Mouse (Mus musculus): Measurements from ENCODE around the gene Actl7b.

Gene Actl7b

GRCm38 (mm10) chr4:56741041-56741493, at the start of gene Actl7b:
Gene Actl7b (minus strand): TSS chr4:56741443.
- no peak for DNase-seq (ENCODE audit: low spot score)

DNA sequence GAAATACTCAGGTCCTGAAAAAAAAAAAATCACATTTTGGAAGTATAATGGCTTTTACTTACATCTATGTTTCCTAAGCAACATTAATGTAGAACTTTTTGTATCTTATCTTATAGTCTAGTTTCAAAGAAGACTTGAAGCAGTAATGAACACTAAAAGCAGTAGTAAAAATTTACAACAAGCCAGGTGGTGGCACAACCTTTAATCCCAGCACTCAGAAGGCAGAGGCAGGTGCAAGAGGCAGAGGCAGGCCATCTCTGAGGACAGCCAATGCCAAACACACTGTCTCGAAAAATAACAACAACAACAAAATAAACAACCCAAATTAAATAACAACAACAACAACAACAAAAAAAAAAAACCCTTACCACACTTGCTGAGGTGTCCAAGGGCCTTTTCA, 29.8 kb upstream of the Actl7b start:
- no peak for DNase-seq (ENCODE audit: low spot score)

DNA sequence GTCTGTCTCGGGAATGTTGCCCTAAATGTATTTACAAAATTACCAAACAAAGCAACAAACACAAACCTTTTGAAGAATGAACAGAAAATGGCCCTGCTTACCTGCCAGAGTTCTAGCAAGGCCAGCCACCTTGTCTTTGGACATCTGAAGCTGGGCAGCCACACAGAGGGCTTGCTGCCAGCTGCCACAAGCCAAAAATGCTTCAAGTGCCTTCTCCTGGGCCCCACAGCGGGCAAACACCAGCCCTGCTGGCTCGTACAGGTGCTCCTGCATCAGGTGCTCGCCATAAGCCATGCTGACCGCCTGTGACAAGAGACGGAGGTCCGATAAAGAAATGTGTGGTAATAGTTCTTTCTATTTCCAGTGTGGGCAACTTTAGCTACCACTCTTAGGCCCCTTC, 27.7 kb upstream of the Actl7b start:
- no peak for DNase-seq (ENCODE audit: low spot score)

DNA sequence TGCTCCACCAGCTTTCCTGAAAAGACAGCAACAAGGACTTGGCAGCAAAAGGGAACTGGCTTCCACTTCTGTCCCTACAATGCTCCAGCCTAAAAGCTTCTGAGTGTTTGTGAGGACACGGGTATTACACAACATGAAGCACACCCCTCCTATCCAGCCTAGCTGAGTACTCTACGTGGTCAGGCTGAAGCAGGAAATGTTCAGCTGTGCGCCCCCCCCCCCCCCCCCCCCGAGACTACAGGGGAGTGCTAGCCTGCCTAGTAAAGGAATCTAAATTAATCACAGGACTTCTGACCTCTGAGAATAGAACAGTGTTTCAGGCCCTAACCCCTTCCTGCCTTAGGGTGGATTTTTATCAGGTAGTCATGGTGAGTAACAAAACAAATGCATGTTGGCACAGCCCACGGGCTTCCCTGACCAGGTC, 26.6 kb upstream of the Actl7b start:
- DNase-seq (ENCODE audit: low spot score), result no peak

DNA sequence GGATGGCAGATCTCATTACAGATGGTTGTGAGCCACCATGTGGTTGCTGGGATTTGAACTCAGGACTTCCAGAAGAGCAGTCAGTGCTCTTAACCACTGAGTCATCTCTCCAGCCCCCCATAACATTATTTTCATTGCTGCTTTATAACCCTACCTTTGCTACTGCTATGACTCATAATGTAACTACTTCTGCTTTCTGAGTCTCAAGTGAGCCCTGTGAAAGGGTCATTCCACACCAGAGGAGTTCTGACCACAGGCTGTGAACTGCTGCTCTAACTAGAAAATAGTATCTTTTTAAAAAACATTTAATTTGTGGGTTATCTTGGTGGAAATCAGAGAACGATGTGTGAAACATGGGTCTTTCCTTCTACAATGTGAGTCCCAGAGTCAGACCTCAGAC, 16.4 kb upstream of the Actl7b start:
- DNase-seq (ENCODE audit: low spot score), result no peak

DNA sequence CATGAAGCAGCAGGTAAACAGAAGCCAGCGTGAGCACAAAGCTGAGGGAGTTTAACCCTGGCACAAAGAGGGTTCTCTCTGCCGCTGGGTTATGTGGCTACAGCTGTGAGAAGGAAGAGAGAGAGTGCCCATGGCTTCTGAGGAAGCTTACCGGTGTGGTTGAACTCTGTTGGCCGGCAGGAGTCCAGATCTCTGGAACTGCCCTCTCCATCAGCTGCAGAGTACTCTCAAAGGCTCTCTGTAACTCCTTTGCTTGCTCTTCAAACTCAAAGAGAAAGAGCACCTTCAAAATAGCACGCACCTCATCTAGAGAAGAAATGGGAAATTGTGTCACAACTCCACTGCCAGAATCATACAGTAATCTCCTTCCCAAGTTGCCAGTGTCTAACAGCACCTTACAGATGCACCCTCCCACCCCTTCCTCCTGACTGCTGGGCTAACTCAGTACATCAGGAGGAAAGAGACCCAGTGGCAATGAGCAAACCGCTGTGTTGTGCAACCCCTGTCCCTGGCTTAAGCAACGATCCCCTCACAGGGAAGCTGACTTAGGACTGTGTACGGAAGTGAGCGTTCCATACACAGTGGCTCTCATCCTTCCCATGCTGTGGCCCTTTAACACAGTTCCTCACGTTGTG, 15.8 kb upstream of the Actl7b start:
- no peak for DNase-seq (ENCODE audit: low spot score)

DNA sequence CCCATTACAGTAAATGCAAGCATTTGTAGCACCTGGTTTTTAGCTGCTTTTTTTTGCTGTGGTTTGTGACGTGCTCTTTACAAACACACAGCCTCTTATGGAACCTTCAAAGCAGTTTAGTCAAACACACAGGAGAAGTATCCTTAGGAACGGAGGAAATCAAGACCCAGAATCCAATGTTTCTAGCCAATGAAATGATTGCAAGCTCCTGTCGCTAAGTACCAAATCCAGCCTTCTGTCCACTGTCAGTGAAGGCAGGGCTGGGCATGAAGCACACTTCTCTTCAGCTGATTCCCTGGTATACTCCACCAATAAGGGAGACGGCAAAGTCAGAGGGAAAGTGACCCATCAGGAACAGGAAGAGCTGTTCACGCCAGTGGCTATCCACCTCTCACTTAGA, 14.8 kb upstream of the Actl7b start:
- no peak for DNase-seq (ENCODE audit: low spot score)

- DNase-seq (ENCODE audit: low spot score), result no peak
These were observed 6.2 kb upstream of the Actl7b start for GRCm38 (mm10) chr4:56747456-56747855.

GRCm38 (mm10) chr4:56746345-56746744, 5.1 kb upstream of the Actl7b start:
- DNase-seq (ENCODE audit: low spot score), result no peak

GRCm38 (mm10) chr4:56743363-56744195, 2.3 kb upstream of the Actl7b start, which contains the start of gene Actl7a:
Gene Actl7a (plus strand): TSS chr4:56743413.
- DNase-seq (ENCODE audit: low spot score), result no peak

GRCm38 (mm10) chr4:56742698-56743097, 1.5 kb upstream of the Actl7b start:
- DNase-seq (ENCODE audit: low spot score), result no peak

DNA sequence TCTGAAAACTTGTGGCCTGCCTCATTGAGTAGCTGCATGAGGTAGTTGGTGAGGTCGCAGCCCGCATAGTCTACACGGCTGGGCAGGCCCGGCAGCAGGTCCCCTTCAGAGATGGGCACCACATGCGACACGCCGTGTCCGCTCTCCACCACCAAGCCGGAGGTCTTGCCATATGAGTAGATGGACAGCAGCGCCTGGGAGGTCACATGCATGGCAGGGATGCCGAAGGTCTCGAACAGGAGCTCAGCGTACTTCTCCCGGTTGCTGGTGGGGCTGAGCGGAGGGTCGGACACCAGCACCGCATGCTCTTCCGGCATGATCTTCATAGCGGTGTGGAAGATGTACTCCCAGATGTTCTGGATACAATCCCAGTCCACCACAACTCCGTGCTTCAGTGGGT, 632 bp downstream of the Actl7b start:
- DNase-seq (ENCODE audit: low spot score), result no peak

- no peak for DNase-seq (ENCODE audit: low spot score)
These were observed 1.2 kb downstream of the Actl7b start, which contains the start of gene Gm26657 for GRCm38 (mm10) chr4:56740020-56740485. Gene Gm26657 (plus strand): TSS chr4:56740070.

DNA sequence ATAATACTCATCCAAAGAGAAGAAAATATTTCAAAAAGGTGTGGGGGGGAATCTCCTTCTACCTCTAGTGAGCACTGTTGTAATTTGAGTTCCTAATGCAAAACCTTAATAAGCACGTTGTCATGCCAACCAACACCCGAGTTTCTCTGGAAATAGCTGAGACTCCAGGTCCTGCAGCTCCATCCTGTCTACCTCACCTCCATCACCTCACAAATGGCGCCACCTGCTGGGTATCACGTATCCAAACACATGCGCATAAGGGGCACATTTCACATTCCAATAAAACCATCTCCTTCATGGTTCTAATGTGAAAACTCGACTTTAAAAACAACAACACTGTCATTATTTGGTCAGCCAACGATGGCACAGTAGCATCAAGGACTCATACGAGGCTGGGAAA, 15.4 kb downstream of the Actl7b start:
- DNase-seq (ENCODE audit: low spot score), result no peak

DNA sequence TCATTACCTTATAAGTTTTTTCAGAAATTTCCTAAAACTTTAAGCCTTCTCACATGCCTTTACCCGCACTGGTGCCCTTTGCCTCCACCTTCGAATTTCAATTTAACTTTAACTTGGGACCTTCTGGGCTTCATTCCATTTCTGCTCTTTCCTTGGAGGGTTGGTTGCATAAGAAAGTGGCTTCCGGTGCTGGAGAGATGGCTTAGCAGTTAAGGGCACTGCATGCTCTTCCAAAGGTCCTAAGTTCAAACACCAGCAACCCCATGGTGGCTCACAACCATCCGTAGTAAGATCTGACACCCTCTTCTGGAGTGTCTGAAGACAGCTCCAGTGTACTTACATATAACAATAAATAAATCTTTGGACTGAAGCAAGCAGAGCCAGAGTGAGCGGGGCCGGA, 18.0 kb downstream of the Actl7b start:
- DNase-seq (ENCODE audit: low spot score), result no peak

GRCm38 (mm10) chr4:56722346-56722745, 18.9 kb downstream of the Actl7b start:
- DNase-seq (ENCODE audit: low spot score), result no peak

GRCm38 (mm10) chr4:56721469-56721868, 19.8 kb downstream of the Actl7b start:
- DNase-seq (ENCODE audit: low spot score), result peak; percentile 17

GRCm38 (mm10) chr4:56720403-56720802, 20.8 kb downstream of the Actl7b start:
- DNase-seq (ENCODE audit: low spot score), result no peak

GRCm38 (mm10) chr4:56719456-56719855, 21.8 kb downstream of the Actl7b start:
- no peak for DNase-seq (ENCODE audit: low spot score)

DNA sequence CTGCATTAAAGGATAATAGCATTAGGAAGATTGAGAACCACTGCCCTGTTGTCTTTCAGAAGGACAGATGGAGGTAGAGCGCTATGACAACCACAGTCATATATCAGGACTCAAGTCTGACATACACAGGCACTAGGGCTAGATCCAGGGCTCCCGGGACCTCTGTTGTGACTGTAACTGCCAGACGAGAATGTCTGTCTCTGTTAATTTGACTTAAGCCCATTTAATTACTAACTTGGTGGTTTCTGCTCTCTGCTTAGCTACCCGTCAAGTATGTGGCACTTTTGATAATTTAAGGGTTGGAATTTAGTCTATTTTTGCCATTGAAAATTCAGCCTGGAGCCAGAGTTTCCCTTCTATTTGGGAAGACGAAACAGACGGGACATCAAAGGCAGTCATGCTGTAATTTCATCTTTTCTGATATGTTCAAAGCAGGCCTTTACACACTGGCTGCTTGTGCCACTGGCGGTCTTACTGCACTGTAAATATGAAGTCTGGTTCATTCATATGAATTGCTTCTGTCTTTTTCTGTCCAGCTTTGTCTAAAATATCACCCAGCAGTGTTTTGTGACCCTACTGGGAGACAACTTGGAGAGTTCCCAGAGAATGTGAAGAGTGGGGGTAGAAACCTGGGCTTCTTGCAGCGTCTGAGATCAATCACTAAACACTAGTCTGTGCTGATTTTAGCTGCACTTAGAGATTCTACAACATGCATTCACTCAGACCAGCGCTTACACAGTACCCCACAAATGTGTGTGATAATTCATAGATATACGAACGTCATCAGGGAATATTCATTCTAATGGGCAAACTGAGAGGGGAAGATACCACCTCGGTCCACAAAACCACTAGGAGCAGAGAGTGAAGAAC, 22.4 kb downstream of the Actl7b start:
- no peak for DNase-seq (ENCODE audit: low spot score)

GRCm38 (mm10) chr4:56717932-56718331, 23.3 kb downstream of the Actl7b start:
- no peak for DNase-seq (ENCODE audit: low spot score)

DNA sequence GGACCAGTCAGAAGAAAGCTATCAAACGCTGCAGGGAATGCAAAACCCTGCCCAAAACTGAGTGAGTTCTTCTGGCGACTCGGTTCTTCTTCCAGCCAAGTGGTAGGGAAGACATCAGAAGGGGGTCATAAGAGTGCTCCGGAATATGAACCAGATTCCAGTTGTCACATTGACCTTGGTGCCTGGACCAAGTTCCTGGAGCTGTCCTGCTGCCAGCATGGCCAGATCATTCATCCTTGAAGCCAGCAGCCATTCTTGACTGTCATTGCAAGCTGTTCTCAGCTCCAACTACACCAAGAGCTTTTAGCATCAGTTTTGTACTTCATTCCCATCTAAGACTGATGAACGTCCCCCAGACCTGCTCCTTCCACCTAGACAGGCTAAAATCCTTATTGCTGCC, 24.4 kb downstream of the Actl7b start:
- no peak for DNase-seq (ENCODE audit: low spot score)

All from MN1 (cell line).